Mouse (Mus musculus) liver (tissue): Measurements from ENCODE around the gene Tssk3.
A peak's percentile ranks its signal among the peaks of the same experiment; 100 is the strongest.
"Not testable (repeated sequence)": the region's sequence is repeated elsewhere in the genome, so short reads cannot be mapped to it uniquely, and the experiment has no call there.

Source experiments
- DNase-seq: peaks from one replicate; pipeline ENCODE4 v3.0.0-alpha.2; 2020; ENCODE audit warnings: mixed read lengths

The Tssk3 gene

DNA sequence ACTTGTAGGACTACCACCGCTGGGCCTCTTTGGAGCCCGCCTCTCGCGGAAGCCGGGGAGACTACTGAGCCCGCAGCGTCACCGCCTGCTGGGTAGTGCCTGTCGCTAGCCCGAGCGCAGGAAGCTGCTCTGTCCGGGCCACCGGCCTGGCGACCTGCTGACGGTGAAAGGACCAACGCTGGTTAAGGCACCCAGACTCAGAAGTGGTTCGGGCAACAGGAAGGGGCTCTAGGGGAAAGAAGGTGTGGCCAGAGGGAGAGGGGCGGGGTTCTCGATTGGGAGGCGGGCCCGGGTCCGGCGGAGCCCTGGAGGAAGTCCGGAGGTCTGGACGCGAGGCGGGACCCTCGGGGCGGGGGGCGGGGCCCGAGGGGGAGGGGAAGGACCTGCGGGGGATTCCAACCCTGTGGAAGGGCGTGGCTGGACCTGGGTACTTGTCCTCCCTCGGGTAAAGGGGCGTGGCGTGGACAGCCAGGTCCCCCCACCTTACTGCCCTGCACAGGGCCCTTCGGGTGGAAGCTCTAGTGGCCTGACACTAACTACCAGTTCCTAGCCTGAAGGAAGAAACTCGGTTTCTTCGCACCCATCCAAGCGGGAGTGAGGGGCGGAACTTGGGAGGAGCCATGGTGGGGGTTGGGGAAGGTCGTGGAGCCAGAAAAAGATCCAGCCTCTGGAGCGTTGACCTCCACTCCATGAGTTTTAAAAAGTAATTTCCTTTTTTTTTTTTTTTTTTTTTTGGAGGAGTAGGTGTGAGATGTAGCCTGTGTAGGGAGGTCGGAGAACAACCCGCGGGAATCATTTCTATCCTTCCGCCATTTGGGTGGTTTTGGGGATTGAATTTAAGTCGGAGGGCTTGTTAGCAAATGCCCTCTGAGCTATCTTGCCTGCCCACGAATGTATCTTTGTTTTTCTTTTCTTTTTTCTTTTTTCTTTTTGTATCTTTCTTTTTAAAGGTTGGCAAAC, 10.1 kb upstream of the Tssk3 start:
- peak; percentile 92 for DNase-seq

DNA sequence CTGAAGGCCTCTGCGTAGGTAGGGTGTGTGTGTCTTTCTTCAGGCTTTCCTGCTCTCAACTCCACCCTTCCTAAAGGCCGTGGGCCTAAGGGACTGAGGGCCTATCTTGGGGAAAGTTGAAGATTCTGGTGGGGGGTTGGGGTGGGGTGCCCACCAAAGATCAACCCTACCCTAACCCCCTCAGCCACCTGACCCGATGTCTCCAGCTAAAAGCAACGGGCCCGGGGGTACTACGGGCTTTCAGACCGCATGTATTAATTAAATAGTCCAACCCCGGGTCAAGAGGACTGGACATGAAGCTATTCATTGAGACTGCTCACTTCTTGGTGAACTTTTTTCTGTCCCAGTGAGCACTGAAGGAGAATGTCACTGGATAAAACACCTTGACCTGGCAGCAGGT, 9.2 kb upstream of the Tssk3 start:
- DNase-seq: no peak

GRCm38 (mm10) chr4:129498941-129499340, 8.1 kb upstream of the Tssk3 start:
- DNase-seq: no peak

DNA sequence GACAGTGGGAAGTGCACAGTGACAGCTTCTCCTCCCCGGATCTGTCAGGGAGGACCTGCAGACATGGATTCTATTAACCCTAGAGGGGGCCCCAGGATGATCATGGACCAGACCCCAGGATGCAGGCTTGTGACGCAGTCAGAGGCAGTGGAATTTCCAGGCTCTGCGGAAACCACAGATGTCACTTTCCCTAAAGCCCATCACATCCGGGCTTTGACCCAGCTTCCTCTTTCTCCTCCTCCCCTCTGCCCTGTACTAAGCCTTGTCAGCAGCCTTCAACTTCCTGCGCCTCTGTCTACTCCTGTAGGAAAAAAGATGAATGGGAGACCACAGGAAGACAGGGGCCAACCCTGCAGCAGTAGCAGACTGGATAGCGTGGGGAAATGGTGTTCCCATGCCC, 5.8 kb upstream of the Tssk3 start:
- DNase-seq: peak; percentile 38

GRCm38 (mm10) chr4:129495672-129496562, 5.1 kb upstream of the Tssk3 start:
- no peak for DNase-seq

DNA sequence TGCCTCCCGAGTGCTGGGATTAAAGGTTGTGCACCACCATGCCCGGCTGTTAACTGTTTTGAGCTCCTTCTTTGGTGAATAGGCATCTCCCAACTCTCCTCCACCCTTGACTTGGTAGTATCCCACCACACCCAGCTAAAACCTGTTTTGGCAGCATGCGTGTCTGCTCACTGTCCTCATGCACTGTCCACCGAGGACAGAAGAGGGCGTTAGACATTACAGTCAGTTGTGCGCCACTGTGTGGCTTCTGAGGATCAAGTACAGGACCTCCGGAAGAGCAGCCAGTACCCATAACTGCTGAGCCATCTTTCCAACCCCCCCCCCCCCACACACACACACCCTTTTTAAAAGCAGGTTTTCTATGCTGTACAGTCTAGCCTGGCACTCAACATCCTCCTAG, 3.9 kb upstream of the Tssk3 start:
- no peak for DNase-seq

DNA sequence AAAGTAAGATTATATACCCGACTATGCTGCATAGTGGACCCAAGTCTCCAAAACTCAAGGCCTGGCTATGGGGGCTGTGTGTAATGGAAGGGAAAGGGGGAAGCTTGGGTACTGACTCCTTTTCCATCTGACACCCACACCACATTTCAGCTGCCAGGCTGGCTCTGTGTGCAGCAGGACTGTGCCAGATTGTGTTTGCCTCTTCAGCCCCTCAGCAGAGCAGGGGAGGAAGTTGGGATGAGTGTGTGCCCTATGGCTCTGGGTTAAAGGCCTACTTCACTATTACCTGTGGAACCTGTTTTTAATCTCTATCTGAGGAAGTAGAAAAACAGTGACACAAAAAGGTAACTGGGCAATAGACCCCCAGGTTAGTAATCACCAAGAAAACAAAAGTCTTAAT, 9.7 kb downstream of the Tssk3 start:
- no peak for DNase-seq

- DNase-seq: no peak
Measured at GRCm38 (mm10) chr4:129479863-129480262, 11.0 kb downstream of the Tssk3 start.

GRCm38 (mm10) chr4:129476047-129476446, 14.8 kb downstream of the Tssk3 start:
- DNase-seq: no peak

DNA sequence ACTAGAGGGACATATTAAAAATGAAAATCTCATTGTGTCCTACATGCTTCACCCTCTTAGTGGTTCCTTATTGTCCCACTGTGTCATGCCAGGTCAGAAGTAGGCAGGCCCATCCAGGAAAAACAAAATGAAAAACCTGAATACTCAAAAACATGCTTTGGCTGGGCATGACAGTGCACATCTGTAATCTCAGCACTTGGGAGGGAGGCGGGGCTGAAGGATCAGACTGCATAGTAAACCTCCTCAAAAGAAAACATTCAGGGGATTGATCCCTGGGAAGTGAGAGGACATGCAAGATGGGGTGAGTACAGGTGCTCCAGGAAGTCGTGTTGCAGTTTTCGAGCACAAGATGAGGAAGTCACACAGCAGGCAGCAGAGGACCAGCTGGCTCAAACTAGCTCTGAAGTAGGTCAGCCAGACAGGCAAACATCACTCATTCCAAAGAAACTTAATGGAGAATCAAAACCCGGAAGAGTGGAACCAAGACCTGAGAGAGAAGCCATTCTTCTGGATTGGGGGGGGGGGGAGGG, 26.5 kb downstream of the Tssk3 start:
- DNase-seq: peak; percentile 80

GRCm38 (mm10) chr4:129463097-129464059, 27.4 kb downstream of the Tssk3 start:
- peak; percentile 81 for DNase-seq

DNA sequence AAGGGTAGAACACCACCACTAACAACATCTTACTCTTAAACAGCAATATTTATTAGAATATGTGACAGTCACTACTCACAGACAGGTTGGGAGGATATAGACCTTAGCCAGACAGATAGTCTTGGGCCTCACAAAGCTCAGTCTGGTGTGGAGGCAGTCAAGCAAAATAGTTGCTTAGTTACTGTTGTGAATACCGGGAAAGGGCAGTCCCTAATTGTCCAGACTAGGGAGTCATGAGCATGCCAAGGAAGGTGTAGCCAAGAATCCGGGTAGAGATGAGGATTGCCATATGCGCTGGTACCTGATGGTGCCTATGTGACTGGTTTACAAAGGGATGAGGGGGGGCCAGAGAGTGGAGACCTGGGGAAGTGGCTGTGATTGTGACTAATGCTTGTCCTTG, 28.7 kb downstream of the Tssk3 start:
- no peak for DNase-seq

- DNase-seq: peak; percentile 100
Measured at GRCm38 (mm10) chr4:129461183-129461960, 29.4 kb downstream of the Tssk3 start, which contains the start of gene Bsdc1. Gene Bsdc1, plus strand, starts transcription at chr4:129461581.

DNA sequence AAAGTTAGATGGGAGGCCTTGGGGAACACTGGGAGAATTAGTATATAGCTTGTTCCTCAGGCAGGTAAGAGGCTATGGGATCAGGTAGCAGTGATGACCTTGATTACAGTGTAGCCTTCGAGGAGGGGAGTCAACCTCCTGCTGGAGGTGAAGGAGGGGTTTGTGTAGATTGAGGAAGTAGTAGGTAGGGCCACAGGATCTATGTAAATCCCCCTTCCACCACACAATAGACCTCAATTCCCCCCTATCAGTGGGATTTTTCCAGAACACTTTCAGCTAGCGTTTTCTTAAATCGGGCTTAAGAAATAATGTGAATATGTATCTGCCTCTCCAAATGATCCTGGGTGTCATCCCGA, 30.0 kb downstream of the Tssk3 start:
- DNase-seq: no peak

DNA sequence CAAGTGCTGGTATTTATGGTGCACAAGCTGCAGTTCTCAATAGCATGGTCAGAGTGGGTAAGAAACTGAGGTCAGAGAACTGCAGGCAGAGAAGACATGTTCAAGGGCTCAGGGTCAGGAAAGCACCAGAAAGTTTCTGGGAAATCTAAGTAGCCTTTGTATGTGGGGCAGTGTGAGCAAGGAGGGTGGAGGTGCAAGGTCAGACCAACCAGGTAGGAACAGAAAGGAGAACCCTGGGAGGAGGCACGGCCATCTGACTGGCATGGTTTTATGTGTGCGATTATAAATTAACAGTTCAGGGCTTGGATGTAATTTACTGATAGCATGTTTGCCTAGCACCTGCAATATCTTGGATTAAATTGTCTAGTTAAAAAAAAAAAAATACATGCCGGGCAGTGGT, 31.1 kb downstream of the Tssk3 start:
- DNase-seq: no peak

GRCm38 (mm10) chr4:129457311-129457710, 33.5 kb downstream of the Tssk3 start:
- DNase-seq: not testable (repeated sequence)

GRCm38 (mm10) chr4:129456126-129456525, 34.7 kb downstream of the Tssk3 start:
- DNase-seq: no peak

GRCm38 (mm10) chr4:129455265-129455664, 35.6 kb downstream of the Tssk3 start:
- DNase-seq: peak; percentile 51

DNA sequence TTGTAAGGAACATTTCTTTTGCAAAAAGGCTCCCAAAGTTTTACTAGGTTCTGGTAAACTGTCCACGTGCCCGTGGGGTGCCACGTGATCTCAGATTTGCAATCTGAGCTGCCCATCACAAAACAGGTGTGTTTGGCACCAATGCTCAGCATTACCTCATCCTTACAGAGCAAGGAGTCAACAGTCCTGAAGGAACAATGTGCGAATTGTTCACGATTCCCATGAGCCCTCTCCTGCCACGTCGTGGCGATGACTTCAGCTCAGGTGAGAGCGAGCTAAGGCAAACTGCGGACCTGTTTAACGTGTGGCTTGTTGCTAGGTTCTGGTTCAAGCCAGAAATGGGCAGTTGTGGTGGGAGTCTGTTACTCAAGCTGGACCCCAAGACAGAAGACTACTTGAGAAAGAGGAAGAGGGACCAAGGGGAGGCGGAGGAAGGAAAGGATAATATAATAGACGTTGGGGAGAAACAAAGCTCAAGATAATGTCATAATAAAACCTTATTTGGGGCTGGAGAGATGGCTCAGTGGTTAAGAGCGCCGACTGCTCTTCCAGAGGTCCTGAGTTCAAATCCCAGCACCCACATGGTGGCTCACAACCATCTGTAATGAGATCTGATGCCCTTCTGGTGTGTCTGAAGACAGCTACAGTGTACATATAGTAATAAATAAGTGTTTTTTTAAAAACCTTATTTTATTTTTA, 39.2 kb downstream of the Tssk3 start:
- DNase-seq: no peak

GRCm38 (mm10) chr4:129450851-129451250, 40.0 kb downstream of the Tssk3 start:
- no peak for DNase-seq

GRCm38 (mm10) chr4:129448713-129449112, 42.1 kb downstream of the Tssk3 start:
- no peak for DNase-seq
